In the genomic region with DNA sequence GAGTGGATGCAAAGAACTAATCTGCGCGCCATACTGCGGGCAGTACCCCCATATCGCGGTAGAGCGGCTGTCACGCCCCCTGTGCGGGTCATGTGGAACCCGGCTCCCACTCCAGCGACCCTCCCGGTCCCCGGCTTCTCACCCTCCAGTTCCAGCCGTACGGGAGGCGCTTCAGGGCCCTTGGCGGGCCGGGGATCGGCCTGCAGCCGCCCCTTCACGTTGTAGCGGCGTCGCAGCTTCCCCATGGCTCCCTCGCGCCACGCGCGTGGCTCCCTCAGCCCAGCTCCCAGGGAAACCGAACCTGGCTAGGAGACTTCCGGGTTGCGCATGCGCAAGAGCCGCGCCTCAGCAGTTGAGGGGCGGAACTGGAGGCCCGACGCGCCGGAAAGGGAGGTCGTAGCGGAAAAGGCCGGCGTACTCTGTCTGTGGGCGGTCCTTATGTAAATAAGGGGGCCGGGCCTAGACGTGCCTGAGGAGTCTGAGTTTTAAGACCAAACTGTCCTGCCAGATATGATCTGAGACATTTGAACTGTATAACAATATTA, we compare ENCODE assay signal across 8 mouse cellular contexts. TPM values are rescaled to one million over a fixed set of nuclear protein-coding genes. Genes with fewer than 3 reads are reported as not detected.
A peak's percentile ranks its signal among the peaks of the same experiment; 100 is the strongest.
DNase-seq lines count a peak whose midpoint lies in the region; ATAC-seq lines count a peak whose summit lies in the region.

A gene (minus strand): TSS at position 329 of the 545 bp plus-strand sequence.

- DNase-seq in adipocyte (ENCODE audit: low spot score), result peak; percentile 97
- peak; percentile 97 for DNase-seq in embryo, embryonic 10 days (ENCODE audit: low spot score)
- DNase-seq in gastrocnemius, postnatal 10 days, result peak; percentile 94
- peak; percentile 98 for DNase-seq in induced T-regulatory cell, adult 2 months (ENCODE audit: low read depth)
- peak; percentile 82 to 94 for DNase-seq in left cerebral cortex, adult 9 months (ENCODE audit: low spot score in 2 of 2)
- DNase-seq in right cerebral cortex, postnatal 14 days, result peak; percentile 96
- peak; percentile 84 to 93 for DNase-seq in urinary bladder, postnatal 36 days (ENCODE audit: low spot score in 2 of 2)

- ATAC-seq in megakaryocyte progenitor cell, adult 5-6 weeks (replicated peaks; ENCODE audit: poor library complexity), result peak; percentile 95

RNA-seq across cellular contexts. Expression of the gene that starts here (rescaled TPM):
- total RNA-seq in gastrocnemius, postnatal 10 days (2021), result 1 to 10 TPM; 3.7 to 4.6 TPM
- total RNA-seq in megakaryocyte progenitor cell, adult 5-6 weeks (2015), result 18.9 and 20.0 TPM in 2 replicates
- total RNA-seq in megakaryocyte progenitor cell, adult 5-6 weeks (2017), result 47.9 and 56.5 TPM in 2 replicates

Comparison
In these comparisons a context has a peak if more than half of its experiments do, and no peak if none do; other contexts are left out.
1. Peak in every context shown above with its lines: DNase-seq and ATAC-seq.